Mouse (Mus musculus) adrenal gland, adult 10 weeks (tissue): ENCODE data around the gene Nxf1. TPM values are rescaled to one million over a fixed set of nuclear protein-coding genes. Genes with fewer than 3 reads are reported as not detected.

Source experiments
- polyA plus RNA-seq: library from polyadenylated mRNA; stranded (reverse); fragments of 350-450 nt; fragmentation: Illumina TruSeq; extraction: RNeasy Lipid Tissue Mini Kit (QIAGEN cat#74804); gene quantifications from one replicate; pipeline ENCODE4 v1.2.3, GENCODE M21; 2014; ENCODE audit warnings: low read depth, low replicate concordance

Nxf1 gene
- polyA plus RNA-seq, 1 experiment from 2014 or later: 68.2 TPM

Other genes with a start within 250 kb of the Nxf1 start
- gene Slc22a8, start 165.8 kb upstream of the Nxf1 start, polyA plus RNA-seq: not detected
- gene Slc22a6, start 139.0 kb upstream of the Nxf1 start, polyA plus RNA-seq: not detected
- gene Chrm1, start 93.3 kb upstream of the Nxf1 start, polyA plus RNA-seq: 0.23 TPM
- 163 TPM for gene Slc3a2, start 33.7 kb upstream of the Nxf1 start, polyA plus RNA-seq
- gene Wdr74, start 21.2 kb upstream of the Nxf1 start, polyA plus RNA-seq: 15.5 TPM
- not detected for gene 1700092M07Rik, start 16.4 kb upstream of the Nxf1 start, polyA plus RNA-seq
- gene Stx5a, start 15.7 kb upstream of the Nxf1 start, polyA plus RNA-seq: 63.2 TPM
- gene Tmem223, start 13.9 kb downstream of the Nxf1 start, polyA plus RNA-seq: 50.0 TPM
- 51.8 TPM for gene Tmem179b, start 17.4 kb downstream of the Nxf1 start, polyA plus RNA-seq
- 1.4 TPM for gene Taf6l, start 29.3 kb downstream of the Nxf1 start, polyA plus RNA-seq
- gene Polr2g, start 41.5 kb downstream of the Nxf1 start, polyA plus RNA-seq: 94.7 TPM
- gene Zbtb3, start 45.5 kb downstream of the Nxf1 start, polyA plus RNA-seq: 0.47 TPM
- 87.3 TPM for gene Ttc9c, start 62.3 kb downstream of the Nxf1 start, polyA plus RNA-seq
- gene Hnrnpul2, start 62.9 kb downstream of the Nxf1 start, polyA plus RNA-seq: 117 TPM
- gene AC129217.1, start 72.7 kb downstream of the Nxf1 start, polyA plus RNA-seq: not detected
- gene Bscl2, start 80.4 kb downstream of the Nxf1 start, polyA plus RNA-seq: 24.6 TPM
- 2.2 TPM for gene Gng3, start 82.1 kb downstream of the Nxf1 start, polyA plus RNA-seq
- gene Lrrn4cl, start 93.7 kb downstream of the Nxf1 start, polyA plus RNA-seq: 3.3 TPM
- 25.3 TPM for gene Ubxn1, start 114.4 kb downstream of the Nxf1 start, polyA plus RNA-seq
- gene Uqcc3, start 123.8 kb downstream of the Nxf1 start, polyA plus RNA-seq: 3.3 TPM
- 76.6 TPM for gene Lbhd1, start 126.7 kb downstream of the Nxf1 start, polyA plus RNA-seq
- gene Gm49403, start 126.9 kb downstream of the Nxf1 start, polyA plus RNA-seq: not detected
- gene 1810009A15Rik, start 131.8 kb downstream of the Nxf1 start, polyA plus RNA-seq: 7.9 TPM
- not detected for gene Gm49416, start 131.9 kb downstream of the Nxf1 start, polyA plus RNA-seq
- gene Ints5, start 135.9 kb downstream of the Nxf1 start, polyA plus RNA-seq: 1.2 TPM
- gene Ganab, start 141.0 kb downstream of the Nxf1 start, polyA plus RNA-seq: 97.8 TPM
- 11.3 TPM for gene B3gat3, start 163.3 kb downstream of the Nxf1 start, polyA plus RNA-seq
- gene Rom1, start 172.3 kb downstream of the Nxf1 start, polyA plus RNA-seq: 3.3 TPM
- 7.1 TPM for gene Eml3, start 172.5 kb downstream of the Nxf1 start, polyA plus RNA-seq
- gene Mta2, start 184.8 kb downstream of the Nxf1 start, polyA plus RNA-seq: 70.1 TPM
- 2.8 TPM for gene Tut1, start 196.8 kb downstream of the Nxf1 start, polyA plus RNA-seq
- gene Eef1g, start 210.0 kb downstream of the Nxf1 start, polyA plus RNA-seq: 77.3 TPM
- gene Ahnak, start 232.2 kb downstream of the Nxf1 start, polyA plus RNA-seq: 34.2 TPM